Mouse (Mus musculus) right cerebral cortex, adult 18-20 months (tissue): ENCODE measurements at regions not wholly inside any gene's neighbourhood (a gene's known extent, or its start where the extent isn't known, plus 50 kb on each side); places are given as distances from the start of the nearest gene placed in this dataset.

Experiments used
- DNase-seq: peaks from one replicate; pipeline ENCODE4 v3.0.0; 2022; ENCODE audit warnings: mixed read lengths

DNA sequence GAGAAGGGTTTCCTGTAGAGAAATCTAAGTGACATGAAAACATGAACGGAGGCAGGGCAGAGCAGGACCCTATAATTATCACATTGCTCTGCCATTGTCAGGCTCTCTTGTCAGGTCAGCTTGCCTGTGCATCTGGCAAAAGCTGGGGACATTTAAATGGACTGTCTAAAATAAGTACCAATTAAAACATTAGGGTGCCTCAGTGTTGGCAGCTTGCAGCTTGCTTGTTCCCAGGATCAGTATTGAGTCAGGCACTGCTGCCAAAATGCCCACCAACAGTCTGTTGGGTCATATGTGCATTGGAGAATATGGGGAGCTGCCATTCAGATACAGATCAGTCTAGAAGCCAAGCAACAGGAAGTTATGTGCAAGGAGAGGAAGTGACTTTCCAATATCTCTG lies 349.5 kb upstream of the B3gat1 start:
- peak; percentile 10 for DNase-seq

- peak; percentile 37 for DNase-seq
These were observed 334.9 kb upstream of the B3gat1 start for GRCm38 (mm10) chr9:26398635-26399034.

DNA sequence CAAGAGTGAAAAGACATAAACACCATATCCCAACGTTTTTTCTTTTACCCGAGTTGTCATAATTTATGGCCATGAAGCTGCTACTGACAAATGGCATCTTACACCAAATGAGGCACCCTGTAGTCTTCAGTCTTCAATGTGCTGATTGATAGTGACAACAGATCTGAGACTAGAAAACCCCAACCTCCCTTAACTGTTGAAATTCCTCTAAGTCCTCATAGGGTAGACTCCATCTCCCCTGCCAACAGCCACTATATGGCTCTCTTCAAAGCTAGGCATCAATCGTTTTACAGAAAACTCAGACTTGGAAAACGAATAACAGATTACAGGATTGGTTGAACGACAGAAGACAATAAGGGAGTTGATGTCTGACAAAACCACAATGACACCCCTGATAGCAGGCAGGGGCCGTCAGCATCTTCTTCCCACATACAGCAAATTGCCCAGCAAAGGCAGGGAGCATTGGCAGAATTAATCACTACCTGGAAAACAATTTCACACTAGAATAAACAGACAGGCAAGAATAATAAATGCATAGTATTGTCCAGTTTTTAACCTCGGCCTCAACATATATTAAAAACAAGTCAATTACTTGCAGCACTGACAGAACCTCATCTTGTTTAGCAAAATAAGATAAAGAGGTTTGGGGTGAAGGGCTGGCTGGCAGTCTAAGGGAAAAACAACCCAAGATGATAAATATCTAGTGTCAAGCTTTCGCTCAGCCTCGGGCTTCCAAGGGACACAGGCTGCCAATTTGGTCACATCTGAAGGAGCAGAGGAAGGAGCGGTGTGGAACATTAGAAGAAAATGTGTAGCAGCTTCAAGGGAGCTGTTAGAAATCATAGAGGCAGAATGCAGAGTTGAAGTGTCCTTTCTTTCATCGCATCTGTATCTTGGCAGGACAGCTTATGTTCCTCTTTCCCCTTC lies 310.4 kb upstream of the B3gat1 start:
- DNase-seq, result no peak

GRCm38 (mm10) chr9:26435507-26435906 lies 298.0 kb upstream of the B3gat1 start:
- DNase-seq, result peak; percentile 9

GRCm38 (mm10) chr9:26437244-26437643 lies 296.3 kb upstream of the B3gat1 start:
- no peak for DNase-seq

DNA sequence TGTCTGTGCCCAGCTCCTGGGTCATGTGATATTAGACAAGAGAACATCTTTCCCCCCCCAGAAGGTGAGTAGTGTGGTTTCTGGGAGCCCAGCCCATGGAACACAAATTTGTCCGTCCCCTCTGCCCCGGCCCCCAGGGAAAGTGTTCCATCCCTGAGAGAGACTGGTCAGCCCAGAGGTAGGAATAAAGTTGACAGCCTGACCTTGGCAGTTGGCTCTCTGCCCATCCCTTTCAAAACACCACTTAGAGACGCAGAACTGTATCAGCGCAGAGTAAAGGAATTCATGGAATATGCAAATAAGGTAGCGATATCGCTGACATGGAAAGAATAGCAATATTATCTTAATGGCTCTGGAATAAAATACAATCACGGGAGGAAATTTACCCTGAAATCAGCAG lies 279.6 kb upstream of the B3gat1 start:
- DNase-seq, result no peak

GRCm38 (mm10) chr9:26461081-26461480 lies 272.4 kb upstream of the B3gat1 start:
- DNase-seq, result no peak

- DNase-seq, result no peak
These were observed 262.7 kb upstream of the B3gat1 start for GRCm38 (mm10) chr9:26470694-26471392.

DNA sequence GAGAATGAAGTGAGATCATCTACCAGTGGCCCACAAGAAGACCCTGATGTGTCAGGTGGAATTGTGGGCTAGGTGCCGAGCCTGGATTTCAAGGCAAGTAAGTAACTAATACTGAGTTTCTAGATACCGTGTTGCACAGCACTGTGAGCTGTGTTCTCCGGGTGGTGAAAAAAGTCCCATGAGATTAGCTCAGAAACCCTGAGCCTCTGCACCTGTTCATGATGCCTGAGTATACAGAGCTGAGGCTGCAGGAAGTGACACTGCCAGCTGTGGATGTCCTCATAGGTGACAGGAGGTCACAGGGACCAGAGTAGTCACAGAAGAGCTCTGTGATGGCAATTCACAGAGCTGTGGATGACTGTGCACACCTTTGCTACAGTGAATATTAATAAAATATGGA lies 257.2 kb upstream of the B3gat1 start:
- no peak for DNase-seq

DNA sequence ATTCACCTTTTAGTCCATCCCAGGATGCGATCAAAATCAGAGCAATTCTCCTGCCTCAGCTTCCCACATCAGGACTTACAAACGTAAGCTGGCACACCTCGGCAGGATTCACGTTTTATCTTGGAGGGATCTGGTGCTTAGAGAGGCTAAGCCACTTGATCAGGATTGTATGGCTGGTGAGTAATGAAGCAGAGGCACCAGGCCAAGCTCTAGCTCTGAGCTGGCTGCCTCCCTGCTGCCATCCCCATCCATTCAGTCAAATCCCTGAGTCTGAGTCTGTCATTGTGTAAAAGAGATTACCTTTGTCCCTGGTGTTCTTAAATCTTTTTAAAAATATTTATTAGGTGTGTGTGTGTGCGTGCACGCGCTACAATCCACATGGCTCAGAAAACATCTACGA lies 252.6 kb upstream of the B3gat1 start:
- no peak for DNase-seq

GRCm38 (mm10) chr9:26481890-26482289 lies 251.6 kb upstream of the B3gat1 start:
- DNase-seq, result no peak

DNA sequence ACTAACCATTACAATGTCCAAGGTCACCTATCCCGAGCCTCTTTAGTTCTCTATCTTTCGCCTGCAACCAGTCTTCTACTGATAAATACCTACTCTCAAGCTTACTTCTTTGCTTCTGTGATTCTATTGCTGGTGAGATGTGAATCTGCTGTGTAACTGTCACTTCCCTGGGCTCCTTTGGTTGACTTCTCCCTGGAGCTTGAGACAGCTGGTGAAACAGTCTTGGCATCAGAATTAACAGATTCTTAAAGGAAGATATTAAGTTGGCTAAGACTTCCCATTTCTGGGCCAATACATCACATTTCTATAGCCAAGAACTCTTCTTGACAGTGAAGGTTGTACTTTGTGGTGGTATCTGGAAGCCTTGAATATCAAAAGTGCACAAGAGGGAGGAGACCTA lies 239.8 kb upstream of the B3gat1 start:
- DNase-seq, result no peak

- DNase-seq, result peak; percentile 12
These were observed 231.5 kb upstream of the B3gat1 start for GRCm38 (mm10) chr9:26502027-26502426.

DNA sequence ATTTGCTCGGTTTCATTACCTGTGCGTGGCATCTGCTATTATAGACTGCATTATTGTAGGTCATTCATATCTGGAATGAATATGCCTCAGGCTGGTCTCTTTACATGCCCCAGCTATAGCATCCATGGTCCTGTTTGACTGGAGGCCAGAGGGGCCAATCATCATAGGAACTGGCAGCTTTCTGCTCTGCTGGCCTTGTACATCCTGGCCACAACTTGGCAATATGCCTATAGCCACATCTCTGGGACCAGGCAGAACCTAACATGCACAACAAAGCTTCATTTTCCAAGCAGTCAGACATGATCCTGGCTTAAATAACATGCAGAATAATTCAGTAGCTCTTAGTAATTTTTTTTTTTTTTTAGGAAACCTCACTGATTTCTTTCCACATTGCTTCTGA lies 227.6 kb upstream of the B3gat1 start:
- no peak for DNase-seq

DNA sequence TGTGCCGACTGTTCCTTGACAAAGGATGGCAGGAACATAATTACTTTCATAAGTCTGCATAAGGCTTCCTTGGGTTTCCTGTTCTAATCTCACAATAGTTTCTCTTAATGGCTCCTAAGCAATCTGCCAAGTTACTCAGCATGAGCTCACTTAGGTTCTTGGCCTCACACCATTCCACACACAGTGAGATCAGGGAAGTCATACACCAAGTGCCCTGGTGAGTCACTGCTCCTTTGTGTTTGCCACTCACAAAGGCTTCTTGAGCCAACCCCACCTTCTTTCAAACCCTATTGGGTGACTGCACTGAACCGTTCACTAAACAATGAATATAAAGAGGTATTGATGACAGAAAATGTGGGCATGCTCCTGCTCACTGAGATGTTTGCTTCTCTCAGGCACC lies 214.9 kb upstream of the B3gat1 start:
- DNase-seq, result no peak

GRCm38 (mm10) chr9:26519581-26520501 lies 213.7 kb upstream of the B3gat1 start:
- peak; percentile 17 for DNase-seq

DNA sequence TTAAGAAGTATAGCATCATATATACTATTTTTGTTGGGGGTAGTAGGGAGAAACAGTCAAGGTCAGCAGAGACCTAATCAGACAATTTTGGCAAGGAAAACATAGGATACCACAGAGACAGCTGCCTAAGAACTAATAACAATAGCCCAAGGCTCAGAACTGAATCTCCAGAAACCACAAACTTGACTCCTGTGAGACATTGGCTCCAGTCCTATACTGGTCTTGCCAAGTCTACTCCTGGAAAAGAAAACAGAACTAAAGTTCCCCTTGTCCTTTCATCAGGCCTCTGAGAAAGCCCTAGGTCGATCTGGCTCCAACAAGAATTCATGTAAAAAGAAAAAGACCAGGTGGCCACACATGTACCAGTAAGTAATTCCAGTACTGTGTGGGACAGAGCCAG lies 209.4 kb upstream of the B3gat1 start:
- DNase-seq, result no peak

DNA sequence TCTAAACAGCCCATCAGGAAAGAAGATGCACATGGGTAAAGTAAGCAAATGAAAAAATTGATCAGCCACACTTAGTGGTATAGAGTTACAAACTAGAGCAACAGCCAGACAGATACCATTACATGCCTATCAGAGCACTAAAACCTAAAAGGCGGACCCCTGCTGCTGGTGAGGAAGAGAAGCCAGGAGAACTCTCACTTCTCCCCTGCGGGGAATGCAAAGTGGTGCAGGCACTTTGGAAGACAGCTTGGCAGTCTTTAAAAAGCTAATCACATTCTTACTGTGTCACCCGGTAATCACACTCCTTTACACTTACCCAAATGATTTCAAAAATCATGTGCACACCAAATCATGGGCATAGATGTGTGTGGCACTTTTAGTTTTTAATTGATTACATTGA lies 204.8 kb upstream of the B3gat1 start:
- no peak for DNase-seq

DNA sequence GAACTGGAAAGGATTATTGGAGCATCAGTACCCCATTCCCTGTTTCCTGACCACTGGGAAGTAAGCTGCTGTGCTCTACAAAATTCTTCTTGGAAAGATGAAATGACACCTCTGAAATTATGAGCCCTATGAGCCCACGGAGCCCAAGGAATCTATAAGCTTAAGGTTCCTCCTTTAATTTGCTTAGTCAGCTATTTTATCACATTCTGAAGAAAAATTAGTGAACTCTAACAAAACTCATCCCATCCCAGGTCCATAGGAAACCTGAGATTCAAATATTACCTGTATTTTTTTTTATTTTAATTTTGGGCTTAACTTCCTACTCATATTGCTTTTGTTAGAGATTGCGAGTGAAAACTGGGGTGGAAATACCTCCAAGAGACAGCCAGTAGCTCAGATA lies 194.5 kb upstream of the B3gat1 start:
- no peak for DNase-seq

DNA sequence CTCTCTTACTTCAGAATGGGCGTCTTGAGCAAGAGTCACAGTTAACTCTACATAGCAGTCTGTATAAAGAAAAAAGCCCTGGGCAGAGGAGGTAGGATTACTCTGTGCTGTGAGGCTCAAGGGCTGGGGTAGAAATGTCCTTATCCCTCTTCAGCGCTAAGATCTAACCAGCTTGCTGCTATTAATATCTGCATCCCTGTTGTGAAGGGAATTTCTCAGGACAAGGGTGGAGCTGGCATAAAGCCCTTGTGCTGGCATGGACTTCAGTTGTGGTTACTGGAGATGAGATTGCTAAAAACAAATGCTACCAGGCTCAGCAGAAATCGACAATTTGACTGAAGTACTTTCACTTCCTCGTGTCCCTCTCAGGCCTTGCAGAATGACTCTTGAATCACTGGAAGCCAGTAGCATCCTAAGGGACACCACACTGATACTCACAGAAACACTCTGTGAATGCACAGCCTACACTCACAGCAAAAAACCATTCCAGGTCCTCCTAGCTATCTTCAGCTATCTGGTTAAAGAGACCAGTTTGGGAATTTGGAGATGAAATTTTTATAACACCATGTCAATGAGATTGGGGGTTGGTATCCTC lies 185.1 kb upstream of the B3gat1 start:
- DNase-seq, result peak; percentile 19

- DNase-seq, result no peak
These were observed 184.4 kb upstream of the B3gat1 start for GRCm38 (mm10) chr9:26549118-26549517.

- peak; percentile 27 for DNase-seq
These were observed 184.0 kb upstream of the B3gat1 start for GRCm38 (mm10) chr9:26549551-26549950.

- no peak for DNase-seq
These were observed 157.5 kb upstream of the B3gat1 start for GRCm38 (mm10) chr9:26575990-26576389.
